Mouse (Mus musculus) testis, adult 2 months (tissue): Measurements from ENCODE around the gene Wap.

Experiments used
- CTCF ChIP-seq: fragments of 200-500 bp; IDR thresholded peaks from 2 replicates; pipeline ENCODE4 v1.5.1; 2012; ENCODE audit warnings: low read depth, mild to moderate bottlenecking, inconsistent platforms, low read length, moderate library complexity; ENCODE audit not compliant: control insufficient read depth, insufficient read depth, insufficient replicate concordance
- POLR2A ChIP-seq: fragments of 200-500 bp; IDR thresholded peaks from 2 replicates; pipeline ENCODE4 v1.6.1; 2012; ENCODE audit warnings: low read depth, mild to moderate bottlenecking, inconsistent platforms, low read length, moderate library complexity; ENCODE audit not compliant: control insufficient read depth

- no peak for TF ChIP-seq POLR2A
- TF ChIP-seq CTCF, result no peak
These were observed 6.1 kb upstream of the Wap start for GRCm38 (mm10) chr11:6644566-6644965.
